Mouse (Mus musculus): ENCODE measurements around the gene Manbal.

The Manbal gene

DNA sequence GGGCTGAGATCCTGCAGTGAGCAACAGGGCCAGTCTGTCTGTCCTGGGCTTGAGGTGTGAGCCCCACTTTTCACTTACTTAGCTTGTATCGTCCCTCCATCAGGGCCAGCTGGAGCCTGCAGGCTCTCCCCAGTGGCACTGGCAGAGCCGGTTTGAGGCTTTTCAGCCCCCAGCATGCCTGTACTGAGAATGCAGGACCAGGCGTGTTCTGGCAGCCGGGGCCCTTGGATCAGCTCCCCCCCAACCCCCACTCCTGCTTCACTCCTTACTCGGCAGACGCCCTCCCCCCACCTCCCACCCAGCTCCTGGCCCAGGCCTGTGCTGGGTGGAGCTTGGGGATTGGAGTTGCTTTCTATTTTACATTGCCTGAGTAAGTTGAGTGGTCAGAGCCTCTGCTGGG, 67.1 kb downstream of the Manbal start:
- no peak for DNase-seq (ENCODE audit: low spot score in 2 of 2)

DNA sequence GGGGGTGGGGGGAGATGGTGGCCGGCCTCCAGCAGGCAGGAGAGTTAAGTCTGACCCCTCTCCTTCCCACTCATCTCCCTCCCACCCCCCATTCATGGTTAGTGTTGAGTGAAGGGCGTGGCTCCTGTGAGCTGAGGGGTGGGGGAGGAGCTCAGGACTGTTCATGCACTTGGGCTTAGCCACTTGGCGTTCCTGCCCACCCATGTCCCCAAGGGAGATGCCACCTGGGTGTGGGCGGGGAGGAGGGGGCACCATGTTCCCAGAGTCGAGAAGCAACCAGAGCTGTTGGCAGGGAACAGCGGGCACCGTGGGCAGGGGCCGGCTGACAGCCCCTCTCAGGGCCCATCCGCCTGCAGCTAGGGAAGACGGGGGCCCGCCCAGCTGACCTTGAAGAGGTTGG, 69.1 kb downstream of the Manbal start:
- no peak for DNase-seq (ENCODE audit: low spot score in 2 of 2)

DNA sequence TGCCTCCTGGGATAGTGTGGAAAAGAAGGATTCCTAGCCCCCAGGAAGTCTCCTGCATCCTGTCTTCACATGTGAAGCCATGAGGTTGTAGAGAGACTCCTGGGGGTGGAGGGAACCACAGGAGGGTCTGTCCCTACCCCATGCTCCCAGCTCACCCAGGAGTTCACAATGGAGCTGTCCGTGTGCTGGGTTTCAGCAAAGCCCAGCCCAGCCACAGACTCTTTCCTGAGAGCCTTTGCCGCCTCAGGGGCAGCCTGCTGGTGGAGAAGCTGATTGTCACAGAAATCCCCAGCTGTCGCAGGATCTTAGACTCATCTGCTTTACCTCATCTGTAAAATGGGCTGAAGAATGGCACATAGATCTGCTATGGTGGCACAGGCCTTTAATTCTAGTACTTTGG, 69.7 kb downstream of the Manbal start:
- no peak for DNase-seq (ENCODE audit: low spot score in 2 of 2)

DNA sequence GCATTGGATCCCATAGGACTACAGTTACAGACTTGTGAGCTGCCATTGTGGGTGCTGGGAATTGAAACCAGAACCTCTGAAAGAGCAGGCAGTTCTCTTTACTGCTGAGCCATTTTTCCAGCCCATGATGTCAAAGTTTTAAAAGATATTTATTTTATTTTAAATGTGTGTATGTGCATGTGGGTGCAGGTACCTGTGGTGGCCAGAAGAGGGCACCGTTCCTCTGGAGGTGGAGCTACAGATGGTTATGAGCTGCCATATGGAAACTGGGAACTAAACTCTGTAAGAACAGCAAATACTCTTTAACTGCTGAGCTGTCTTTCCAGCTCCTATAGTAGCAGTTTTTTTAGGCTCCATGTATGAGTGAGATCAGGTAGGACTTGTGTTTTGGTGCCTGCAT, 74.0 kb downstream of the Manbal start:
- no peak for DNase-seq (ENCODE audit: low spot score in 2 of 2)

Measured in natural killer cell, adult 2 months (primary cell).